Mouse (Mus musculus): ENCODE measurements around the gene Scarb2.

- TF ChIP-seq CHD2 (IDR thresholded peaks at IDR 0.05; ENCODE audit: low read depth, low read length) (no peak), HCFC1 (IDR thresholded peaks at IDR 0.05; ENCODE audit: borderline replicate concordance, insufficient read depth, low read length) (no peak), ZC3H11A (IDR thresholded peaks at IDR 0.05; ENCODE audit: borderline replicate concordance, low read depth, low read length) (no peak)
These were observed 48.4 kb upstream of the Scarb2 start, which contains the start of gene Fam47e for GRCm38 (mm10) chr5:92554891-92555511.

Measured in ES-E14 (cell line).